Mouse (Mus musculus) cerebellum, adult 2 months (tissue): ENCODE measurements at regions not wholly inside any gene's neighbourhood (a gene's known extent, or its start where the extent isn't known, plus 50 kb on each side); places are given as distances from the start of the nearest gene placed in this dataset.

ENCODE experiments used
- CTCF ChIP-seq: fragments of 200-500 bp; IDR thresholded peaks from 2 replicates; pipeline ENCODE4 v1.5.1; 2011; ENCODE audit warnings: low read depth, mild to moderate bottlenecking, control low read depth, low read length, moderate library complexity, borderline replicate concordance; ENCODE audit not compliant: insufficient read depth
- POLR2A ChIP-seq: fragments of 200-500 bp; IDR thresholded peaks from 2 replicates; pipeline ENCODE4 v1.6.1; 2011; ENCODE audit warnings: low read length, control low read depth, borderline replicate concordance; ENCODE audit not compliant: insufficient read depth

- TF ChIP-seq CTCF, result no peak
- no peak for TF ChIP-seq POLR2A
Observed at GRCm38 (mm10) chr8:44559161-44559560, 376.1 kb upstream of the Fat1 start.
